7 mouse cellular contexts compared by ENCODE assay signal in the genomic region with DNA sequence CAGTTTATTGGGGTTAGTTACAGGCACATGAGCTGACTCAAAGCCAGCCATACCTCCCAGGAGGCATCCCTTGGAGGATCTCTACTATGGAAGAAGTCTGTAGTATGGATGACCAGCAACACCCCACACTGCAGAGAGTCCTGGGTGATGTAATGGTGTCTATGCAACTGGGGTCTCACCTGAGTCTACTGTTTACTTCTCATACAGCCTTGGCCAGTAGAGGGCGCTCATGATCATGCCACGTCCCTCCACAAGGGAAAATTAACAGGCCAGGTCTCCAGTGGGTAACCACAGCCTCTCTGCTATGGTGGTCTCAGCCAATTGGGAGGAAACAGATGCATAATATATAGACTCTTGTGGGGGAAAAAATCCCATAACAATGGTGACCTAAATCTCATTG.
A peak's percentile ranks its signal among the peaks of the same experiment; 100 is the strongest.
DNase-seq lines count a peak whose midpoint lies in the region; ATAC-seq and TF ChIP-seq lines count a peak whose summit lies in the region.

No protein-coding gene starts in this region.

- H3K27ac ChIP-seq in intestine, postnatal 0 days (ENCODE audit: low read depth, low read length), result no peak overlapping the region
- no peak overlapping the region for H3K27ac ChIP-seq in intestine, embryonic 16.5 days (ENCODE audit: low read length)

- peak; percentile 63 for DNase-seq in ES-CJ7 (ENCODE audit: low read depth, low spot score)
- DNase-seq in adrenal gland, postnatal 10 days, result peak; percentile 64
- peak; percentile 33 for DNase-seq in kidney, postnatal 14 days
- DNase-seq in lung, postnatal 25 days (ENCODE audit: low spot score), result peak; percentile 18
- DNase-seq in testis, postnatal 10 days (ENCODE audit: low spot score), result peak; percentile 75

- ATAC-seq in intestine, postnatal 0 days, result no peak
- ATAC-seq in intestine, embryonic 16.5 days, result no peak

- WGBS in intestine, postnatal 0 days, result 19% methylated on average over 2 of the region's 2 CpGs
- WGBS in intestine, embryonic 16.5 days, result 24% methylated on average over 2 of the region's 2 CpGs

- TF ChIP-seq CTCF in intestine, postnatal 0 days (IDR thresholded peaks at IDR 0.05; ENCODE audit: low read depth), result peak; percentile 78

- H3K4me3 ChIP-seq in intestine, postnatal 0 days (ENCODE audit: low read depth, low read length), result no peak overlapping the region
- H3K4me3 ChIP-seq in intestine, embryonic 16.5 days (ENCODE audit: low read length), result no peak overlapping the region

- no peaks in the 10 kb centered on the region for H3K36me3 ChIP-seq in intestine, postnatal 0 days (ENCODE audit: control insufficient read depth, insufficient read depth)
- H3K36me3 ChIP-seq in intestine, embryonic 16.5 days (ENCODE audit: control insufficient read depth, insufficient read depth, low read length), result no peaks in the 10 kb centered on the region

- no peak overlapping the region for H3K4me2 ChIP-seq in intestine, postnatal 0 days (replicated peaks; ENCODE audit: low read depth)
- H3K4me2 ChIP-seq in intestine, embryonic 16.5 days (ENCODE audit: low read depth, low read length), result no peak overlapping the region

- H3K9ac ChIP-seq in intestine, postnatal 0 days (ENCODE audit: low read depth, low read length), result no peak overlapping the region
- no peak overlapping the region for H3K9ac ChIP-seq in intestine, embryonic 16.5 days (ENCODE audit: low read depth, low read length)

- no peaks in the 10 kb centered on the region for H3K9me3 ChIP-seq in intestine, postnatal 0 days (ENCODE audit: control insufficient read depth)
- no peaks in the 10 kb centered on the region for H3K9me3 ChIP-seq in intestine, embryonic 16.5 days (ENCODE audit: control insufficient read depth, low read length)

- H3K4me1 ChIP-seq in intestine, postnatal 0 days (replicated peaks; ENCODE audit: control insufficient read depth, insufficient read depth, low read length), result no peaks in the 10 kb centered on the region
- no peaks in the 10 kb centered on the region for H3K4me1 ChIP-seq in intestine, embryonic 16.5 days (ENCODE audit: control insufficient read depth, insufficient read depth, low read length)

- H3K27me3 ChIP-seq in intestine, postnatal 0 days (replicated peaks; ENCODE audit: control insufficient read depth, insufficient read depth, low read length), result no peaks in the 10 kb centered on the region
- H3K27me3 ChIP-seq in intestine, embryonic 16.5 days (replicated peaks; ENCODE audit: control insufficient read depth, insufficient read depth, low read length), result no peaks in the 10 kb centered on the region

Comparison
In these comparisons a context has a peak if more than half of its experiments do, and no peak if none do; other contexts are left out.
1. DNase-seq: peak in every context shown above with its lines; median percentile 75 in testis, postnatal 10 days; 64 in adrenal gland, postnatal 10 days; 63 in ES-CJ7; 33 in kidney, postnatal 14 days; 18 in lung, postnatal 25 days.